Mouse (Mus musculus): ENCODE measurements around the gene Ralgps2. TPM values are rescaled to one million over a fixed set of nuclear protein-coding genes. Genes with fewer than 3 reads are reported as not detected.

Gene Ralgps2
- polyA plus RNA-seq, 1 experiment = 52.1 TPM

- no peak for DNase-seq (ENCODE audit: low read depth)
Observed at GRCm38 (mm10) chr1:156760549-156761429, 178.6 kb downstream of the Ralgps2 start.

GRCm38 (mm10) chr1:156758326-156758725 lies 181.1 kb downstream of the Ralgps2 start:
- no peak for DNase-seq (ENCODE audit: low read depth)
- TF ChIP-seq CTCF (IDR thresholded peaks at IDR 0.05; ENCODE audit: borderline replicate concordance, extremely low read depth, insufficient read depth, insufficient read length) (no peak), POLR2A (IDR thresholded peaks at IDR 0.05; ENCODE audit: borderline replicate concordance, extremely low read depth, insufficient read depth, insufficient read length, poor library complexity, severe bottlenecking) (no peak)

More at GRCm38 (mm10) chr1:156760549-156761429, 178.6 kb downstream of the Ralgps2 start:
- TF ChIP-seq CTCF (IDR thresholded peaks at IDR 0.05; ENCODE audit: borderline replicate concordance, extremely low read depth, insufficient read depth, insufficient read length) (no peak), POLR2A (IDR thresholded peaks at IDR 0.05; ENCODE audit: borderline replicate concordance, extremely low read depth, insufficient read depth, insufficient read length, poor library complexity, severe bottlenecking) (no peak)

DNA sequence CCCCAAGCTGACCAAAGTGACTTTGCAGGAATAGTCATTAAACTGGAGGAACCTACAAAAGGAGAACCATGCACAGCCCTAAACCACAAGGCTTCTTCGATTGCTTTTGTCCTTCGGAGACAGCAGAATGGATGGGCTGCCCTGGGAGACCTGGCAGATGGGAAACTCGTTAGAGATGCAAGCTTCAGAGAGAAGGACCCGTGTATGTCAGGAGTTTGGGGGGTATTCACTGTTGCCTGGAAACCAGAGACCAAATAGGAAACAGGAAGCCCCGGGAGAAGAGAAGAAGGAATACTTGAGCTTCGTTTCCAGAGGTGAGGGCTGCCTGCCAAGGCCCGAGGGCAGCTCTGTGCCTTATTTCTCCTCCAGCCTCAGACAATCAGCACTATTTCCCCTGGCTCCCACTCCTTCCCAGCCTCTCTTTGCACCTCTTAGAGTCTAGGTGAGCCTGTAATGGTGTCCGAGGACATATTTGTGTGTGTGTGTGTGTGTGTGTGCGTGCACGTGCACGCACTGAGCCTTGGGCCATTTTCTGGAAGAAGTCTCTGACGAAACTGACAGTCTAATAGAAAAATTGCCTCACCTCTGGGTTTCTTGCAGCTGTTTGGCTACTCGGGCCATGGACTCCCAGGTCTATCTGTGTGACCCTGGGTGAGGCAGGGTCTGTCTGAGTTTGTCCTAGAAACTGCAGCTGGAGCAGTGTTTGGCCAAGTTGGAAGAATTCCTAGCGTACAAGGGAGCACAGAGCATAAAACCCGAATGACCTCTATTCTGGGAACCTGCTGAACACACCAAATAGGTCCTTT lies 184.6 kb downstream of the Ralgps2 start:
- DNase-seq (ENCODE audit: low read depth) = peak; percentile 91
- no peak for TF ChIP-seq POLR2A (IDR thresholded peaks at IDR 0.05; ENCODE audit: borderline replicate concordance, extremely low read depth, insufficient read depth, insufficient read length, poor library complexity, severe bottlenecking)
- no peak for TF ChIP-seq CTCF (IDR thresholded peaks at IDR 0.05; ENCODE audit: borderline replicate concordance, extremely low read depth, insufficient read depth, insufficient read length)

Other genes starting within 250 kb of the Ralgps2 start
- gene Fam20b, start 220.5 kb downstream of the Ralgps2 start, polyA plus RNA-seq (2012; rRNA removed) = 31.1 and 44.4 TPM in 2 replicates
- 1.6 and 1.9 TPM in 2 replicates for gene Angptl1, start 101.1 kb downstream of the Ralgps2 start, polyA plus RNA-seq (2012; rRNA removed)
- gene Tex35, start 169.1 kb upstream of the Ralgps2 start, polyA plus RNA-seq (2012; rRNA removed) = 0.11 and 0.15 TPM in 2 replicates

All from brain, embryonic 14.5 days (tissue).